Mouse (Mus musculus) erythroblast, embryonic 14.5 days (primary cell): ENCODE results near the gene Prpf6.

ENCODE experiments used
- GATA1 ChIP-seq: IDR thresholded peaks from 2 replicates; pipeline ENCODE4 v1.6.1; 2012; ENCODE audit warnings: low read length, inconsistent platforms, mixed read lengths
- TAL1 ChIP-seq: IDR thresholded peaks from 3 replicates; pipeline ENCODE4 v1.6.1; 2012; ENCODE audit warnings: low read length, inconsistent platforms, mixed read lengths

DNA sequence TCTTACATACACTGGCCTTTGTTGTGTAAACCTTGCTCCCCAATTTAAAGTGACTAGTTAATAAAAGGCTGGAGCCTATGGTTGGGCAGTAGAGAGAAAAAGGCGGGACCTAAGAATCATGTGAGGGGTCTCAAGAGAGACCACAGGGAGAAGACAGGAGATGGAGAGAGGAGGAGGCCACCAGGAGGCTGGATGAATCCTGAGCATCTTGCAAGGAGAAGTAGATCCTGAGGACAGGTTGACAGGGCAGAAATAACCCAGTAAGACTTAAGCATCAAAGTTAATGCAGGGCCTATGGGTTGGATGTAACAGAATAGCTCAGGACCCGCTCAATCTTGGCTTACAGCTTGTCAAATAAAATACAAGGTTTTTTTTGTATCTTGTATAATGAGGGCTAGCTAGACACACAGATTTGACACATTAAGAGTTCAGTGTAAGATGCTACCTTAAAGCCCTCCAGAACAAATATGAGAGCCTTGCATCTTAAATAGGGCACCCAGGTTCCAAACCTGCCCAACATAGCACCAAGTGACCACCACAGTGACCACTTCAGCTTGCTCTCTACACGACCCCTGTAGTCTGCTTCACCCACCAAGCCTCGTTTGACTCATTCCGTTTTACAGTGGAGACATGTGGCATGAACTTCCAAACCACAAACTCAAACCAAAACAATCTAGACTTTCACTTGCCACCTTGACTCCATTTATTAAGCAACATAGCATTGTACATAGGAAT, 27.3 kb downstream of the Prpf6 start:
- TF ChIP-seq GATA1 (no peak), TAL1 (no peak)
